Mouse (Mus musculus) heart, embryonic 11.5 days (tissue): Measurements from ENCODE around the gene Zc3h14. TPM values are rescaled to one million over a fixed set of nuclear protein-coding genes. Genes with fewer than 3 reads are reported as not detected.

ENCODE experiments used
- ATAC-seq: fragments of 200-750 bp; cut with Nextera tagmentation; replicated peaks from 2 replicates; pipeline ENCODE4 v1.8.0; 2017; ENCODE audit warnings: moderate library complexity; ENCODE audit not compliant: insufficient number of reproducible peaks, low FRiP score, low TSS enrichment
- H3K27ac ChIP-seq: fragments of 300-500 bp; sonication (generic); 2 replicates; pipeline ENCODE4 v1.5.1; 2014; ENCODE audit warnings: mild to moderate bottlenecking, low read depth, low read length
- H3K27me3 ChIP-seq: fragments of 300-500 bp; sonication (generic); 2 replicates; pipeline ENCODE4 v1.6.1; 2014; ENCODE audit warnings: mild to moderate bottlenecking, low read length, mixed read lengths; ENCODE audit not compliant: control insufficient read depth, insufficient read depth
- H3K36me3 ChIP-seq: fragments of 300-500 bp; sonication (generic); 2 replicates; pipeline ENCODE4 v1.6.1; 2014; ENCODE audit warnings: mild to moderate bottlenecking, low read length, moderate library complexity, mixed read lengths; ENCODE audit not compliant: control insufficient read depth, insufficient read depth
- H3K4me1 ChIP-seq: fragments of 300-500 bp; sonication (generic); 2 replicates; pipeline ENCODE4 v1.6.1; 2014; ENCODE audit warnings: low read length; ENCODE audit not compliant: control insufficient read depth, insufficient read depth
- H3K4me2 ChIP-seq: fragments of 300-500 bp; sonication (generic); 2 replicates; pipeline ENCODE4 v1.6.1; 2014; ENCODE audit warnings: mild to moderate bottlenecking, moderate library complexity
- H3K4me3 ChIP-seq: fragments of 300-500 bp; sonication (generic); 2 replicates; pipeline ENCODE4 v1.5.1; 2014; ENCODE audit warnings: low read depth, low read length
- H3K9ac ChIP-seq: fragments of 300-500 bp; sonication (generic); 2 replicates; pipeline ENCODE4 v1.6.1; 2014; ENCODE audit warnings: mild to moderate bottlenecking, low read depth, low read length, moderate library complexity
- H3K9me3 ChIP-seq: fragments of 300-500 bp; sonication (generic); replicated peaks from 2 replicates; pipeline ENCODE4 v1.6.1; 2016; ENCODE audit warnings: low read length; ENCODE audit not compliant: control insufficient read depth
- WGBS: fragments of 180-500 bp; shearing (Covaris S2); extraction: QIAGEN DNeasy Blood & Tissue Kit; methylation state at CpG from one replicate; pipeline ENCODE4 v1.1.7; 2014; ENCODE audit not compliant: insufficient replicate concordance; 5-methylcytosine and 5-hydroxymethylcytosine counted together
- polyA plus RNA-seq: library from polyadenylated mRNA; unstranded; fragments of >200 nt; fragmentation: Nextera tagmentation; extraction: Ambion mirVana; gene quantifications from 2 replicates; pipeline ENCODE4 v1.2.1, GENCODE M21; 2014

Zc3h14 gene
- polyA plus RNA-seq, 1 experiment from 2014 or later = 110 TPM

DNA sequence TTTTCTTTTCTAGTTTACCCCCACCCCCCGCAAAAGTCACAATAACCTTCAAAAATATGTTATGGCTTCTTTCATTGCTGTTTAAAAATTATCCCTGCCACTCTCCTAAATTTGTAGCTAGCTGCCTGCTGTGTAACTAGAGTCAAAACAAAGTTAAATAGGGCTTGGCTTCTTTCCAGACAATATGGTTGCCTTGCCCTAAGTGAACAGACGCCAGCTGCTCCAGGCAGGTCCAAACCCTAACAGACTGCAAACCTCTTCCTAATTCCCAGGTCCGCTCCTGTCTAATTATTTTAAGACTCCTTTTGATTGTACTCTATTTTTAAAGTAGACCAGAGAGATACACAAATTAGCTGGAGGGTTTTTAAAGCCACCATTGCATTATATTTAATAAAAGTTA, 26.1 kb upstream of the Zc3h14 start:
- no peak for ATAC-seq
- WGBS = 69% methylated on average over 3 of the region's 3 CpGs
- no peaks in the 10 kb centered on the region for H3K27me3 ChIP-seq
- peaks cover 5% of the 10 kb centered on the region; the same call in 1 of the 2 replicates for H3K4me1 ChIP-seq
- H3K4me2 ChIP-seq = no peak overlapping the region
- H3K27ac ChIP-seq = no peak overlapping the region
- H3K9ac ChIP-seq = no peak overlapping the region
- no peak overlapping the region for H3K4me3 ChIP-seq
- H3K36me3 ChIP-seq = no peaks in the 10 kb centered on the region
- no peaks in the 10 kb centered on the region for H3K9me3 ChIP-seq

DNA sequence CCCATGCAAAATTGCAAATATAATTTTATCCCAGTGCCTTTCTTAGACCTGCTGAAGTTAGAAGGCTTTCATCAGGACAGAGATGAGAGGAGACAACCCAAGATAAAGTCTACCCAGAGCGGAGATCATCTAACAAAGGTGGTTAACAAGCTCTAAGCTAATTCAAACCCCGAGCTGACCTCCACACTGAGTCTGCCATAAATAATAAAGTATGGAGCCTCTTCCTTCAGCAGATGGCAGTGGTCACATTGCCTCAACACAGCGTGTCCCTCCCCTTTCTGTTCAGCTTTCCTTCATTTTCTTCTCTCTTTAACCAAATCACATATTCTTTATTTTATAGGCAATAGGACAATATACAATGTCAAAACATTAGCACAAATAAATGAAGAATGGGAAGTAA, 25.7 kb upstream of the Zc3h14 start:
- Histone ChIP-seq H3K27me3 (no peaks in the 10 kb centered on the region), H3K4me3 (no peak overlapping the region), H3K27ac (no peak overlapping the region), H3K36me3 (no peaks in the 10 kb centered on the region), H3K4me1 (peaks cover 4% of the 10 kb centered on the region; the same call in 1 of the 2 replicates), H3K4me2 (no peak overlapping the region), H3K9me3 (no peaks in the 10 kb centered on the region), H3K9ac (no peak overlapping the region)
- 69% methylated on average over 3 of the region's 3 CpGs for whole genome bisulfite sequencing
- no peak for ATAC-seq

DNA sequence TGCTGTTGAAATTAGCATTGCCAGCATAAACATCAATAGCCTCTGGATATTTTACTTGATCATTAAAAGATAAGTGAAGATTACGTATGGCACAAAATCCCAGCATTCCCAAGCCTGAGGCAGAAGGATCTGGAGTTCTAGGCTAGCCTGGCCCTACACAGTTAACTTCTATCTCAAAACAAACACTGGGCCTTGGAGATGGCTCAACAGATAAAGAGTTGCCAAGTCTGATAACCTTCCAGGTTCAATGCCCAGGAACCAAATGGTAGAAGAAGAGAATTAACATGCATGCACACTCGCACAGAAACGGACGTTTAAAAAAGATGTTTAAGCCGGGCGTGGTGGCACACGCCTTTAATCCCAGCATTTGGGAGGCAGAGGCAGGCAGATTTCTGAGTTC, 22.5 kb upstream of the Zc3h14 start:
- no peaks in the 10 kb centered on the region for H3K36me3 ChIP-seq
- ATAC-seq = no peak
- 95% methylated on average over 7 of the region's 7 CpGs for WGBS
- no peaks in the 10 kb centered on the region for H3K9me3 ChIP-seq
- H3K27ac ChIP-seq = no peak overlapping the region
- no peaks in the 10 kb centered on the region for H3K4me1 ChIP-seq
- no peak overlapping the region for H3K4me2 ChIP-seq
- no peak overlapping the region for H3K4me3 ChIP-seq
- H3K27me3 ChIP-seq = no peaks in the 10 kb centered on the region
- no peak overlapping the region for H3K9ac ChIP-seq

DNA sequence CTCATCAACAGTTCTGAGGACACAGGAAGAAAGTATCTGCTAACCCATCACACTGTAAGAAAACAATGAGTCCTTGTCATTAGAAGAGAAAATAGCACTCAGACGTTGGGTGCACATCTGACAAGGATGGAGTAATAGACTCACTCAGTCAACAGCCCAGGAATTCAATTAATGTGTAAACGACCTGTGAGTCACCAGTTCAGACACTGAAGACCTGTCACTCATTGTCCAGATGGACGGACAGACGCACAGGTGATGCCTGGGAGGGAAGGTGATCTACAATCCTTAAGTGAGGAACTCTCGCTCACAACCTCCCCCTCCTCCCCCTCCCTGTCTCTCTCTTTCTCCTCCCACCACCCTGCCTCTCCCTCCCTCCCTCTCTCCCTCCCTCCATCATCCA, 21.8 kb upstream of the Zc3h14 start:
- 58% methylated on average over 5 of the region's 5 CpGs for WGBS

DNA sequence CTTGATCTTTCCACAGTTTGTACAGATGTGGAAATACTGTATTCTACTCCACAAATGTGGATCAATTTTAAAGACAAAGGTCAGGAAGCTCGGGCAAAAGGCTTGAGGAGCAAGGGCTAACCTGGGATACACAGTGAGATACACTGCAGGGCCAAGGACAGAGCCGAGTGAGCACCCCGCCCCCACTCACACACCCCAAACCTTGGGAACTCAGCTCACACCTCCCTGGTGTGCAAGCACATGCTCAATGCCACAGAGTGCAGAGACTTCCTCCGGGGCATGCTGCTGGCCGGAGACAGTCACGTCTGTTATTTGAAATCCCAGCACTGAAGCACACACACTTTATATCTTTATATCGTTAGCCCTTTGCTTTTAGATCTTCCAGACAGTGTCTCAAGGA, 20.7 kb upstream of the Zc3h14 start:
- Histone ChIP-seq H3K4me3 (no peak overlapping the region), H3K36me3 (0 out of 2 replicates have a peak, but pooled peaks cover 2% of the 10 kb centered on the region), H3K27ac (no peak overlapping the region), H3K4me1 (no peaks in the 10 kb centered on the region), H3K9me3 (no peaks in the 10 kb centered on the region), H3K9ac (no peak overlapping the region), H3K27me3 (no peaks in the 10 kb centered on the region), H3K4me2 (no peak overlapping the region)
- no peak for ATAC-seq
- 82% methylated on average over 7 of the region's 7 CpGs for WGBS

More for the DNA sequence above, 21.8 kb upstream of the Zc3h14 start:
- Histone ChIP-seq H3K27ac (no peak overlapping the region), H3K9me3 (no peaks in the 10 kb centered on the region), H3K36me3 (no peaks in the 10 kb centered on the region), H3K9ac (no peak overlapping the region), H3K4me1 (no peaks in the 10 kb centered on the region), H3K27me3 (no peaks in the 10 kb centered on the region), H3K4me3 (no peak overlapping the region), H3K4me2 (no peak overlapping the region)
- ATAC-seq = no peak

DNA sequence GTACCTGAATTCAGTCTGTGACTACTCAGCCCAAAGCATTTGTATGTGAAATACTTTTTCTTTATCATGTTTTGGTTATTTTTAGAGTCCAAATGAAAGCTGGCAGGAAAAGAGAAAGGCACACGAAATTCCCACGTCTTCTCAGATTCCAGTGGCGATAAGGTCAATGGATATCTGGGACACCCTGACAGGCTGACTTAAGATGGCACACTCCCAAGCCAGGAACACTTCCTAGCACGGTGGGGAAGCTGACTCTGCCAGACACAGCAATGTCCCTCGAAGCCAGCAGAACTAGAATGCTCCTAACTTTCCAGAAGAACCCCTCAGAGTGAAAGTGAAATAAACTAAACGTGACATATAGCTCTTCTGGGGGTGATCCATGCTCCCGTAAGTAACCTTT, 19.6 kb upstream of the Zc3h14 start:
- H3K36me3 ChIP-seq = 0 out of 2 replicates have a peak, but pooled peaks cover 2% of the 10 kb centered on the region
- WGBS = 60% methylated on average over 7 of the region's 7 CpGs
- H3K4me1 ChIP-seq = no peaks in the 10 kb centered on the region
- no peaks in the 10 kb centered on the region for H3K27me3 ChIP-seq
- H3K27ac ChIP-seq = no peak overlapping the region
- H3K4me2 ChIP-seq = no peak overlapping the region
- ATAC-seq = no peak
- no peak overlapping the region for H3K9ac ChIP-seq
- H3K9me3 ChIP-seq = no peaks in the 10 kb centered on the region
- H3K4me3 ChIP-seq = no peak overlapping the region

DNA sequence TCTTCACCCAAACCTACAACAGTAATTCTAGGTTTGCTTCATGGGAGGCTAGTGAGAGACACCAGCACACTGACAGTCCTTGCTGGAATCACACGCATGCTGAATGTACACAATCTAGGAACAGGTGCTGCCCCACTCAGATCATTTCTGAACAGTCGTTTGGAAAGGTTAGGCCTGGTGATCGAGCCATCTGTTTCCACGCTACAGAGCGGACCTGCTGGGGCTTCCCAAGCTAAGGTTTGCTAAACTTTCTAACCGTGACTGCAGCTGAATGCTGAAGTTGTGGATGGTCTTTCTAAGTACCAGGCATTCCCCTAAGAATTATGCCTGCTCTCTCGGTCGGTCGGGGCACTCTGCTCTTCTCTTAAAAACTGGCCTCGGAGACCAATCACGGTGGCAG, 16.1 kb upstream of the Zc3h14 start:
- H3K4me3 ChIP-seq = no peak overlapping the region
- 84% methylated on average over 11 of the region's 11 CpGs for WGBS
- H3K27me3 ChIP-seq = no peaks in the 10 kb centered on the region
- no peak overlapping the region for H3K9ac ChIP-seq
- no peak overlapping the region for H3K27ac ChIP-seq
- H3K36me3 ChIP-seq = 0 out of 2 replicates have a peak, but pooled peaks cover 5% of the 10 kb centered on the region
- H3K9me3 ChIP-seq = no peaks in the 10 kb centered on the region
- no peak for ATAC-seq
- peaks cover 5% of the 10 kb centered on the region for H3K4me1 ChIP-seq
- no peak overlapping the region for H3K4me2 ChIP-seq

DNA sequence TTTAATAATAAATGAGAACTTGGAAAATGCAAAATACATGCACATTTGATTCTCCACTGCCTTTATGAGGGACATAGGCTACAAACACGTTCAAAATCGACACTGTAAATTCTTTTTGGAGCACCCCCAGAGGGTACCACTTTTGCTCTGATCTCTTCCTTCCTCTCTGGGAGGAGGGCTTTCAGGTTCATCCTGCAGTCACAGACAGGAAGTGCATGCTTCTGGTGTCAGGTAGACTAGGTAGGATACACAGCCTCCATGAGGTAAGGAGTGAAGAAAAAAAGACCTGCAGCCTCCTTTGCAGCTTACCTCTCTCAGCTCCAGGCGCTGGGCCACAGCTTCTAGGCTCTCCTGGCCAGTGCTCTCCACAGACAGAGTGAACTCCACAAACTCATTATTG, 13.6 kb upstream of the Zc3h14 start:
- ATAC-seq = no peak
- Histone ChIP-seq H3K9me3 (no peaks in the 10 kb centered on the region), H3K27me3 (no peaks in the 10 kb centered on the region), H3K36me3 (0 out of 2 replicates have a peak, but pooled peaks cover 5% of the 10 kb centered on the region), H3K4me3 (peak overlapping the region; percentile 65), H3K9ac (no peak overlapping the region), H3K4me1 (peaks cover 9% of the 10 kb centered on the region), H3K27ac (no peak overlapping the region), H3K4me2 (peak overlapping the region; percentile 91)
- 63% methylated on average over 3 of the region's 3 CpGs for WGBS

DNA sequence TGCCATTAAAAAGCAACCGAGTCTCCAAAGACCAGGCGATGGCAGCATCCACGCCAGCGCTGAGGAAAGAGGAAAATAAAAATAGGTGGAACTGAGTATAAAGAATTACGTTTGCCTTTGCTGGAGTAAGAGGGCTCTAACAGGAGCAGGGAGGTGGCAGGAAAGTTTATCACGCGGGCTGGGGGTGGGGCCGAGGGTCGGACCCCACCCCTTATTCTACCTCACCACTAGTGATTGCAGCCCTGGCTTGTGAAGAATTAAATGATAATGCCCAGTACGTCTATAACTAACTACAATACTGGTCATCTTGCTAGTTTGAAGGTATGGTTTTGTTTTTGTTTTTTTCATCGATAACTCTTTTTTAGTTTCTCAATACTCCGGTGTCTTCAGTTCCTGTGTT, 13.0 kb upstream of the Zc3h14 start:
- Histone ChIP-seq H3K4me1 (peaks cover 11% of the 10 kb centered on the region), H3K4me3 (peak overlapping the region; percentile 65), H3K27ac (peak overlapping the region; percentile 55; the same call in 1 of the 2 replicates), H3K9ac (peak overlapping the region; percentile 80; the same call in 1 of the 2 replicates), H3K27me3 (no peaks in the 10 kb centered on the region), H3K4me2 (peak overlapping the region; percentile 91), H3K9me3 (no peaks in the 10 kb centered on the region), H3K36me3 (0 out of 2 replicates have a peak, but pooled peaks cover 5% of the 10 kb centered on the region)
- no peak for ATAC-seq
- 14% methylated on average over 12 of the region's 12 CpGs for WGBS
